Mouse (Mus musculus): Measurements from ENCODE around the gene Best2.

Best2 gene

GRCm38 (mm10) chr8:85014431-85014830 lies at the start of gene Best2:
Gene Best2, minus strand, starts transcription at chr8:85014531.
- DNase-seq (ENCODE audit: low spot score in 2 of 2) = no peak

DNA sequence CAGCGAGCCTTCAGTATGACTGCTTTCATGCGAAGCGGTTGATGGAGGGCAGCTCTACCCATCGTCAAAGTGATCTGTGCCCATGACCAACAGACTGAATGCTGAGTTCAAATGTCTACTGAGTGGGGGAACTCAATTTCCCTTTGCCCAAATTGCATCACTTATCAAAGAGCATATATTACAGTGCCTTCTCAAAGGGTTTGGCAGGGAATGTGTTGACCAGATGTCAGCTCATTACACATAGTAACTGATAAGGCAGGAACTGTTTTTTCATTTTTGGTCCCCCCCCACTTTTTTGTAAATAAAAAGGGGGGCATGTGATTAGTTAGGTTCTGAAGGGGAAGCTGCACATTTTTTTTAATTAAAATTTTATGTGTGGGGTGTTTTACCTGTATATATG lies 48.3 kb upstream of the Best2 start:
- no peak for DNase-seq (ENCODE audit: low spot score in 2 of 2)

GRCm38 (mm10) chr8:85059879-85060616 lies 45.7 kb upstream of the Best2 start, which contains the start of gene Fbxw9:
Gene Fbxw9, plus strand, starts transcription at chr8:85060055.
- peak; percentile 84 to 94 for DNase-seq (ENCODE audit: low spot score in 2 of 2)

DNA sequence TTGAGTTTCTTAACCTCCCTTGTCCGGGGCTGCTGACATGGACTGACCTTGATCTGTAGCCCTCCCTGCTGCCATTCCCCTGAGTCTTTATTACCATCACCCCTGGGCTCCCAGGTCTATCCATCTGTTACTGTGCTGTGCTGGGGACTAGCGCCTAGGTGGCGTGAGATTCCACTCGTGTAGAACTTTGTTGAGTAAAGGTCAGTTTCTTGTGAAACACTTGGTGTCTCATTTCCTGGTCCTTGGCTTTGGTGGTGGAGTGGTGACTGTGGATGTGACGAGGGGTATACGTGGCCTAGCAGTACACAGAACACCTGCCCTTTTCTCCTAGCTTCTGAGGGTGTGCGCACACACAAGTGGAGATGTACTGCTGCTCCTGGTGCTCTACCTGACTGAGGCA lies 43.0 kb upstream of the Best2 start:
- DNase-seq (ENCODE audit: low spot score in 2 of 2) = no peak

DNA sequence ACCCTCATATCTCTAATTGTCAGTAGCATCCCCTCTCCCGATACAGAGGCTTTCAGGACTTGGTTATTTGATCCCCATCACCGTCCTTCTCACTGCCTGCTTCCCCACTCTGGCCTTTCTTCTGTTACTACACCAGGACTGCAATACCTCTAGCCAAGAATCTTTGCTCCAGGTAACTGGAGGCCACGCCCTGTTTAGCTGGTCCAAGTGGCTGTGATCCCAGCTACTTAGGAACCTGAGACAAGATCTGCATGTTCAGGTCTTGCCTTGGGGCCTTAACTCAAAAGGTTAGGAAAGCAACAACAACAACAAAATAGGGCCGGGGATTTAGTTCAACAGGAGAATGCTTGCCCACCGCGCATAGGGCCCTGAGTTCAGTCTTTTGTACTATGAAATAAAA lies 29.3 kb upstream of the Best2 start:
- DNase-seq (ENCODE audit: low spot score in 2 of 2) = no peak

GRCm38 (mm10) chr8:85037681-85038531 lies 23.6 kb upstream of the Best2 start:
- DNase-seq (ENCODE audit: low spot score in 2 of 2) = peak in 1 of 2 experiments; percentile 49

GRCm38 (mm10) chr8:85037366-85037680 lies 23.0 kb upstream of the Best2 start:
- DNase-seq (ENCODE audit: low spot score in 2 of 2) = no peak

DNA sequence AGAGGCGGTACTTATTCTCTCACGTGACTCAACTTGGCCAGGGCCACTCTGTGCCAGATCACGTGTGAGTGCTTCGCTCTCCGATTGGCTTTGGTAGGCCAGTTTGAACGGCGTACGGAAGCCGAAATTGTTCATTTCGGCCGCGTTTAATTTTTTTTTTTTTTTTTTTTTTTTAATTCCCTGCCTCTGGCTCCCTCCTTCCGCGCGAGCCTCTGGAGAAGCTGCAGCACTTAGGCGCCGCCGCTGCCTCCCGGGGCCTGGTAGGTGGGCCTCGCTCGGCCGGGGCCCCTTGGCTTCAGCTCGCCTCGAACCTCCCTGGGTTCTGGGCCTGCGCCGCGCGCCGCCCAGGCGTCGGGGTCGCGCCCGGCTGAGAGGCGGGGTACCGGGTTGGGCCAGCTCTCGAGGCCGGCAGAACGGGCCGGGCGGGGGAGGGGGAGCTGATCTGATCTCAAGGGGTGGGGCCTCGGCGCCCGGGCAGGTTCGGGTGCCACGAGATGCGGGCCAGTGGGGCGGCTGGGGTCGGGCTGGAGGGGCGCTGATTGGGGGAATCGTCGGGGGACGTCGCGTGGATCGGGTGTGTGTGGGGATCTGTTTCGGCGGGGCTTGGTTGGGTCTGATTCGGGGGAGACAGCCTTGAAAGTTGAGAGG lies 22.5 kb upstream of the Best2 start, which contains the start of gene Tnpo2:
TSS of gene Tnpo2 (plus strand) at position 198 of the 648 bp plus-strand sequence.
- DNase-seq (ENCODE audit: low spot score in 2 of 2) = peak; percentile 90 to 94

DNA sequence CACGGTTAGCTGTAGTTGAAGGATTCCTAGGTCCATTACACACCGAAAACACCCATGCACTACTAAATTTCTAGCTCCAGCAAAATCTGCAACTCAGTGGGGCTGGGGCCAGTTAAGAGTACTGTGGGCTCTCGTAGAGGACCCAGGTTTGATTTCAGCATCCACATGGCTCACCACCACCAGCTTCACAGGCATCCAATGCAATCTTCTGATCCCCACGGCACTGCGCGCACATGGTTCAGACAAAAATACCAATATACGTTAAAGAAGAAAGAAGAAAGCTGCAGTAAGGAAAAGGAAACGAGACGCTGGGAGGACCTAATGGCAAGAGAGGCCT lies 22.0 kb upstream of the Best2 start:
- no peak for DNase-seq (ENCODE audit: low spot score in 2 of 2)

DNA sequence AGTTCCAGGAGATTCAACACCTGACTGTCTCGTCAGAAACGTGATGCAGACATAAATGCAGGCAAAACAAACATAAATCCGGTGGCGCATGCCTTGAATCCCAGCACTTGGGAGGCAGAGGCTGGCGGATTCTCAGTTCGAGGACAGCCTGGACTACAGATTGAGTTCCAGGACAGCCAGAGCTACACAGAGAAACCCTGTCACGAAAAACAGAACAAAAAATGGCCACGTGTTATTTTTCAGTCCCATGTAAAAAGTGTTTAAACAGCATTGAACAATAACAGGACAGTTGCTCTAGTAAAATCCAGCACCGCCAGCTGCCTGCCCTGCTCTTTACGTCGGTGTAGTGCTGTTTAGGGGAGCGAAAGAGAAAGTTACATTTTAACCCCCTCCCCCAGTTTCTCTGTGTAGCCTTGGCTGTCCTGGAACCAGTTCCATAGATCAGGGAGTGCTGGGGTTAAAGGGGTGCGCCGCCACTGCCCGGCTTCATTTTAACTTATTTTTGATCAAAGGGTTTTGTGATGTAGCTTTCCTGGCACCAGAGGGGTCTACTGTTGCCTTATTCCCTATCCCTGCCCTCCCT lies 21.5 kb upstream of the Best2 start:
- DNase-seq (ENCODE audit: low spot score in 2 of 2) = no peak

DNA sequence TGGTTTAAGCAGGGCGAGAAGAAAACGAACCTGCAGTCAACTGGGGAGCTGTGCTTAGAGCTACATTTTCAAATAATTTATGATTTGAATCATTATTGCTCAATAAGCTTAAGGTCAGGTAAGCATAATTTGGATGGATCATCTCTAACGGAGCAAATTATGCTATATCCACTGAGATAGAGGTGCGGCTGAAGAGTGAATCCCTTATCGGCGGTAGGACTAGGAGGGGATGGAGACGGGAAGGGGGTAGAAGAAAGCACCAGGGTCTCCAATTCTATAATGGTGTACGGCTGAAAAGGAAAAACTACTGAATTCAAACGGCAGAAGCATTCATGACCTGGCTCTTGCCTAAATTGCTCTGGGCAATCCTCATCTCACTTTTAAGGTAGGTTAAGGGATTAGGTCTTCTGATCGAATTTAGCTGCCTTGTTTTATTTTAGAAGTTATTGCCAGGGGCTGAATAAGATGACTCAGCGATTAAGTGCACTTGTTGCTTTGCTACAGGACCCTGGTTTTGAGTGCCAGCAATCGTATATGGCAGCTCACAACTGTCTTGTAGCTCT lies 20.9 kb upstream of the Best2 start:
- no peak for DNase-seq (ENCODE audit: low spot score in 2 of 2)

DNA sequence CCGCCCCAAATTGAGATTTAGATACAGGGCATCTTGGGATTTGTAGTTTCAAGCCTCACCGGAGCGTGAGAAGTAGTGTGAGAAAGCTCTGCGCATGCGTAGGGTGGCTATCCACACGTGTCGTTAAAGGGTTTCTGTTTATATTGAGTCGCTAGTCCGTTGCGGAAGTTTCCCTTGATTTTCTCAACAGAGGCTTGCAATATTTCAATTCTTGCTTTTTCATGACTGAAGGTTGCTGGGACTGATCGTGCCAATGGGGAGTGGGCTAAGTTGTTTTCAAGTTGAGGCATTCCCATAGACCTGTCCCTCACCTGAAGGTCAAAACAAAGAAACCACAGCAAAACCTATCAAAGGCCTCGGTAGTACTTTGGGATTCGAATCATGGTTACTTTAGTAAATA lies 20.4 kb upstream of the Best2 start:
- peak in 1 of 2 experiments; percentile 76 for DNase-seq (ENCODE audit: low spot score in 2 of 2)

DNA sequence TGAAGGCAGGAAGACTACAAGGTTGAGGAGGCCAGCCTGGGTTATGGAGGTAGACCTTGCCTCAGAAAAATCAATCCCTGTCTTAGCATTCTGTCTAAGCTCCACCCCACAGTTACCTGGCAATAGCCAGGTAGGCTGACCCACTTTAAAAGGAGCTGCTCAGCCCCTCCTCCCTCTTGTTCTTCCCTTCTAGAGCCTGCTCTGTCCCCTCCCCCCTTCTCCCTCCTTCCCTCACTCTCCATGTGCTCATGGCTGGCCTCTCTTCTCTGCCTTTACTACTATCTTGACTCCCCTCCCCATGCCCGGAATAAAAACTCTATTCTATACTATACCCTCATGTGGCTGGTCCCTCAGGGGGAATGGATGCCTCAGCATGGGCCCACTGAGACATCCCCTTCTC lies 19.5 kb upstream of the Best2 start:
- DNase-seq (ENCODE audit: low spot score in 2 of 2) = no peak

- DNase-seq (ENCODE audit: low spot score in 2 of 2) = no peak
These were observed 18.4 kb upstream of the Best2 start for GRCm38 (mm10) chr8:85032622-85033311.

GRCm38 (mm10) chr8:85029271-85029670 lies 14.9 kb upstream of the Best2 start:
- DNase-seq (ENCODE audit: low spot score in 2 of 2) = no peak

GRCm38 (mm10) chr8:85027922-85028321 lies 13.6 kb upstream of the Best2 start:
- no peak for DNase-seq (ENCODE audit: low spot score in 2 of 2)

DNA sequence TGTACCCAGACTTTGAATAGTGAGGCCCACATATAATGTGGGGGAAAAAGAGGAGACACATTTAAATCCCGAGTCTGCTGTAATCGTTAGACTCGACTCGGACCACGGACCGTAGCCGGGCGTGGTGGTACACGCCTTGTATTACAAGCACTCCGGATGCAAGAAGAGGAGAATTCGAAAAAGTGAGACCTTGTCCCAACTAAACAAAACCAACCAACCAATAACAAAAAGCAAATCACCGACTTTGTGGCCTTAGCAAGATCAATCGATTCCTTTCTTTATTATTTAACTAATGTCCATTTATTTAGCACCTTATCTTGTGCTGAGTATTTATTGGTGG lies 13.2 kb upstream of the Best2 start:
- DNase-seq (ENCODE audit: low spot score in 2 of 2) = no peak

DNA sequence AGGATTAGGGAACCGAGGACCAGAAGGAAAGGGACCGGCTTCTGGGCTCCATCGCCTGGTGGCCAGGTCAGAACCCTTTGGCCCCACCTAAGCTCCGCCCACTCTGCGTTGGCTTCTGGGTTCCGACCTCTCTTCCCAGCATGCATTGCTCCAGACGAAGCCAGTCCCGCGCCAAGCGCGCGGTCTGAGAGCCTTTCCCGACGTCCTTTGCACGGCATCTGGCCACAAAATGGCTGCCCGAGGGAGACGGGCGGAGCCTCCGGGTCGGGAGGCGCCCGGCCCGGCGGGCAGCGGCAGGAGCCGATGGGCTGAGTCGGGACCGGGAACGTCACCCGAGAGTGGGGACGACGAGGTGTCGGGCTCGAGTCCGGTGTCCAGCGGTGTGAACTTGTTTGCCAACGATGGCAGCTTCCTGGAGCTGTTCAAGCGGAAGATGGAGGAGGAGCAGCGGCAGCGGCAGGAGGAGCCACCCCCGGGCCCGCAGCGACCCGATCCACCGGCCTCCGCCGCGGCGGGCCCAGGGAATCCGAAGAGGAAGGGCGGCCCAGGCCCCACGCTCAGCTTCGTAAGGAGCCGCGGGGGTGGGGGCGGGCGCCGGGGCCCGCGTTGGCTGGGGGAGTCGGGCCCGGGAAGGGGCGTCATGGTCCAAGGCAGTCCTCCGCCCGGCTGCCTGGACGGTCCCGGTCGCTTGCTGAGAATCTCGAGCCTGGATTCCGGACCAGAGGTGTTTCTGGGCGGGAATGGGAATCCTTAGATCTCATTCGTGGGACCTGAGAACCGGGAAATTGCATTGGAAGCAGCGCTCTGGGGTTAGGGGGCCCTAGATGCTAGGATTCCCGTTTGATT lies 12.6 kb upstream of the Best2 start, which contains the start of gene Trir:
TSS of gene Trir (plus strand) at position 154 of the 846 bp plus-strand sequence.
- peak; percentile 84 to 96 for DNase-seq (ENCODE audit: low spot score in 2 of 2)

DNA sequence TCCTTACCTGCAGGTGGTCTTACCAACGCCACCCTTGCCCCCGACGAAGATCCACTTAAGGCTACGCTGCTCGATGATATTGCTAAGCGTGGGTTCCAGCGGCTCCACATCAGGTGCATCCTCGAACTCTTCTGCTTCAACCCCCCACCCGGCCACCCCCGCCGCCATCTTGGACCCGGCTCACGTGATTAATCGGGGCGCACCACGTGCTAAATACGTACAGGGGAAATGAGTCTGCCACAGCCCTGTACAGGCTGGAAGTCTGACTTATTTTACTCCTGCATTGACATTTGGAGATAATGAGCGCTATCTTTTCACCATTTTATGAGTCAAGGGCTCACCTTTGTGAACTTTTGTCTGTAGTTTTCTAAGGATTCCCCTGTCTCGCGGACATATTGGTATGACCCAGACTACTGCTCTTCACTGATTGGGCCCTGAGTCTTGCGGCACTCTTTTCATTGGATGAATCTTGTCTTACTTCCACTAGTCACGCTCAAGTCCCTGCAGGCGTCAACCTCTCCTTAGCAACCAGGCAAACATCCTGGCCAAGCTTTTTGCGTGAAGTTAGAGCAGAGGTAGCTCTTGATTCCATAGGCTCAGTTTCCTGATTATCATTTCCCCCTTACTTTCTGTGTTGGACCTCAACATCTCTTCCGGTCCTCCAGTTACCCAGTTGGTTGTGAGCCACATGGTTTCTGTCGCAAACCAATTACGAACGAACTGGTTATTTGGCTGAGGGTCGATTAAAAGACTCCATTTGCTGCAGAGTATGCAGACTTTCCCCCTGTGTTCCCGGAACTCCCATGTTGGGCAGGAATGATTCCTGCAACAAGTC lies 11.0 kb upstream of the Best2 start, which contains the start of gene Asna1:
TSS of gene Asna1 (minus strand) at position 184 of the 835 bp plus-strand sequence.
- DNase-seq (ENCODE audit: low spot score in 2 of 2) = peak; percentile 85 to 87

All from left cerebral cortex, adult 9 months (tissue).